Mouse (Mus musculus) cerebellum, postnatal 10 days (tissue): ENCODE measurements around the gene Cdk2ap2.
A peak's percentile ranks its signal among the peaks of the same experiment; 100 is the strongest.
"Not testable (repeated sequence)": the region's sequence is repeated elsewhere in the genome, so short reads cannot be mapped to it uniquely, and the experiment has no call there.

ENCODE experiments used
- DNase-seq, 2 experiments: peaks; one replicate each; pipeline ENCODE4 v3.0.0; 2021; ENCODE audit warnings: mixed read lengths in 2 of 2

Cdk2ap2 gene

GRCm38 (mm10) chr19:4068242-4068641 is 28.7 kb upstream of the Cdk2ap2 start:
- DNase-seq = not testable (repeated sequence)

- no peak for DNase-seq
These were observed 28.1 kb upstream of the Cdk2ap2 start for GRCm38 (mm10) chr19:4068717-4069410.

DNA sequence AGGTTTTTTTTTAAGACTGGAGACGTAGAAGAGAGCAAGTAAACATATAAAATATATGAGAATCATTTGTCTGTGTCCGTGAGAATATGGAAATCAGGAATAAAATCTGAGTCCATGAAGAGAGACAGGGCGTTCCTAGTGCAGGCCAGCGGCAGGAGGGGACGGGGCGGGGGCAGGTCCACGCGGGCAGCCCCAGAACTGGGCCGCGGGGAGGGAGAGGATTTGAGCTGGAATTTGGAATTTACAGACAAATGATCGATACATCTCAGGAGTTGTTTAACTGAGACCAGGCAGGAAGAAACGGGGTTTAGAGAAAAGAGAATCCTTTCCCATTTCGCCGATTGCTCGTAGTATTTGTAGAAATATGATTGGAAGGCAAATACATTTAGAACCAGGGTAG is 26.7 kb upstream of the Cdk2ap2 start:
- DNase-seq = no peak

DNA sequence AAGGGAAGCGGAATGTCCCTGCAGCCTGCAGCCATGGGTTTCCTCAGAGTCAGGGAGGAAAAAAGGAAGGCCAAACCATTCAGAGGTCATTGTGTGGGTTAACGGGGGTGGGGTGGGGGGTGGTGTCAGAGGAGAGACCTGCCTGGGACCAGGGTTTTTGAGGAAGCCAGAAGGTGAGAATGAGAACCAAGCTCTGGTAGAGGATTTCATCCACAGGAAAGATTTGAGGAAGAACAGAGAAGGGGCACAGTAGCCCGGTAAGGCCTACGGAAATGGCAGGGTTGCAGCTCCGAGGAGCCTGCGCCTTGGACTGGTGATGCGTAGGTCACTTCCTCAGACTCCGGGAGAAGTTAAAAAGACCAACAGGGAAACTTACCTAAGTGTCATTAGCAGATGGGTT is 26.2 kb upstream of the Cdk2ap2 start:
- DNase-seq = no peak

GRCm38 (mm10) chr19:4071406-4071805 is 25.6 kb upstream of the Cdk2ap2 start:
- peak in 1 of 2 experiments; percentile 49 for DNase-seq

GRCm38 (mm10) chr19:4072706-4073424 is 24.1 kb upstream of the Cdk2ap2 start:
- DNase-seq = no peak

GRCm38 (mm10) chr19:4075531-4075930 is 21.5 kb upstream of the Cdk2ap2 start:
- no peak for DNase-seq

- no peak for DNase-seq
These were observed 17.4 kb upstream of the Cdk2ap2 start for GRCm38 (mm10) chr19:4079594-4079993.

GRCm38 (mm10) chr19:4080511-4081009 is 16.4 kb upstream of the Cdk2ap2 start:
- peak; percentile 67 to 75 for DNase-seq

DNA sequence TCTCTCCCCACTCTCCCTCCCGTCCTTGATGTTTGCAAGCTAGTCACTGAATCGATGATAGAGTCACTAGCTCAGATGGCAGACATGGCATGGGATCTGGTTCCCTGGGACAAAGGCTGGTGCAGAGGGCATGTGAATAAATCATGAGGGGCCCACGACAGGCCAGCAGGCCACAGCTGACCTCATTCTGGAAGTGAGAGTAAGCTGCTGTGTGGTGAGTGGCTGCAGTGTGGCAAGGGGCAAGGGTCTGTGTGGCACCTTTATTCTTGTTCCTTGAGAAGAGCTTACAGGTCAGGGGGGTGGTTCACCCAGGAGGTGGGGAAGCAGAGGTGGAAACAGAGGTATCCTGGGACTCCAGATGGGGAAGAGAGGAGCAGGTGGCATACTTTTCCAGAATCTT is 15.6 kb upstream of the Cdk2ap2 start, which contains the start of gene Cabp2:
TSS of gene Cabp2 (plus strand) at position 185 of the 400 bp plus-strand sequence.
- no peak for DNase-seq

- no peak for DNase-seq
These were observed 14.6 kb upstream of the Cdk2ap2 start for GRCm38 (mm10) chr19:4082219-4082965.

- DNase-seq = no peak
These were observed 13.7 kb upstream of the Cdk2ap2 start for GRCm38 (mm10) chr19:4083316-4083715.

DNA sequence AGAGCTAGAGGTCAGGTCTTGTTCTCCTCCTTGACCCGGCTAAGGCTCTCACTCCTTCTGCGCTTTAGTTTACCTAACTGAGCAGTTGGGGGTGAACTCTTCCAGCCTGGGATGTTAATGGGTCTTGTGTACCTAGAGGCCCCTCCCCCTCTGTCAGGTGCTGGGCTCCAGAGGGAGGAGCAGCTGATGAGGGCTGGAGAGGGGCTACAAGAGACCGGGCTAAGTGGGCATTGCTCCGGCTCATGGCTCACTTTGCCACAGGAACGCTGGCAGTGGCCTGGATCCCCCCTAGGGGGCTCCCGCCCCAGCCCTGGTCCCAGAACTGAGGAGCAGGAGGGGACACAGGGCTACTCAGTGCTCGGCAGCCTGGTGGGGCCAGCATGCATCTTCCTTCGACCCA is 13.2 kb upstream of the Cdk2ap2 start:
- DNase-seq = no peak

DNA sequence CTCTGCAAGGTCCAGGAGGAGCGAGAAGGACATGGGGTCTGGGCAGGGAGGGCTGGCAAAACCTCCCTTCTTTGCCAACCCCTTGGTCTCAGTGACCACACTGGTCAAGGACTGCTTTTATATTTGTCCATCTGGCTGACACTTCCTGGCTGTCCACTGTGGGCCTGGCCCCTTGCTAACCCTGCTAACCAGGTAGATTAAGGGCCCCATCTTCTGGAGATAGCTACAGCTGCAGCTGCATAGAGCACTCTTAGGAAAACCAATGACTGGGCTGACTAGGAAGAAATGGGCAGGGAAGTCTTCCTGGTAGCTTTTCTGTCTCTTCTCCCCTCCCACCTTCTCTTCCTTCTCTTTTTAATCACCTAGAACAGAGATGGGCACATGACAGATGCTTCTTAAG is 12.0 kb upstream of the Cdk2ap2 start:
- no peak for DNase-seq

- no peak for DNase-seq
These were observed 10.8 kb upstream of the Cdk2ap2 start for GRCm38 (mm10) chr19:4086156-4086555.

DNA sequence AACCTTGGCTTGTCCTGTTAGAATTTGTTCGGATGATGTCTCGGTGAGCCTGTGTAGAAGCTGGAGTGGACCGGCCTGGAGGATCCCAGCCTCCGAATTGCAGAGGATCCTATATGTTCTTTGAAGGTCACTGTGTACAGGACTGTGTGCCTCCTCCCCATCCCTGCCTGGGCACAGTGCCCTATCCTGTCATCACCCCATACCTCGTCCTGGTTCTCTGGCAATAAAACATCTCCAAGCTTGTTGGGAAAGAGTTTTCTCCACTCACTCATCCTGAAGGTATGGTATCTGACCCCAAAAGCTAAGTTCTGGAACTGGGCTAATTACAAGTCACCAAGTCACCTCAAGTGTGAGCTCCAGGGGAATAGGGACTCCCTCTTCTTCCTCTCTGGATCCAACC is 9.9 kb upstream of the Cdk2ap2 start:
- no peak for DNase-seq

DNA sequence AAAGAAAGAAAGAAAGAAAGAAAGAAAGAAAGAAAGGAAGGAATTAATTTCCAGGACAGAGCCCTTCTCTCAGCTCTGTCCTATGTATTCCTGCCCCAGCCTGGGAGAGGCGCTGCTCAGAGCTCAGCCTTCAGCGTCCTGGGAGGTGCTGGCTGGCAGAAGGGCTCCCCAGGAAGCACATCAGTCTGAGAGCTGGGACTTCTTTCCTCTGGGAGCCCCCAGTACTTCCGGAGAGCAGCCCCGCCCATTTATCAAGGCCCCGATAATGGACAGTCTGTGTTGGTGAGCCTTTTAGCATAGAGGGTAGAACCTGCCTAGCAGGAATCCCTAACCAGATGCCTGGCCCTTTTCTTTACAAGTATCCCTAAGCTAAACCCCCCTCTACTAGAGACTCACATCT is 8.8 kb upstream of the Cdk2ap2 start:
- DNase-seq = no peak

GRCm38 (mm10) chr19:4089128-4089527 is 7.9 kb upstream of the Cdk2ap2 start:
- DNase-seq = peak in 1 of 2 experiments; percentile 20

GRCm38 (mm10) chr19:4090446-4090845 is 6.5 kb upstream of the Cdk2ap2 start:
- DNase-seq = no peak

GRCm38 (mm10) chr19:4091383-4091782 is 5.6 kb upstream of the Cdk2ap2 start:
- DNase-seq = no peak

- no peak for DNase-seq
These were observed 4.2 kb upstream of the Cdk2ap2 start for GRCm38 (mm10) chr19:4092750-4093149.

DNA sequence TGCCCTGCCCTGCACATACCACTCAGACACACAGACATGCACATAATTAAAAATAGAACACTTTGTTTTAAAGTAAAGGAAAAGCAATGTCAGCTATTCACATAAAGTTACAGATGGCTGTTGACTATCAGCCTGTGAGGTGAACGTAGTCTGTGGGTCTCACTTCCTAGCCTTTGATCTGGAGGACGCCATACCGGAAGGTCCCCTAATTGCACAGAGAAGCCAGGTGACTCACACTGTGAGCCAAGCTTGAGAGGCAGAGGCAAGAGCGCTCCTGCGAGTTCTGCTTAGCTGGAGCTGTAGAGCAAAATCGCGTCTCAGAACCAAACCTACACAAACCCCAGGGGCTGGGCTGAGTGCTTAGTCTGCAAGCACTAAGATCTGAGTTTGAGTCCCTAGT is 3.2 kb upstream of the Cdk2ap2 start:
- DNase-seq = no peak

DNA sequence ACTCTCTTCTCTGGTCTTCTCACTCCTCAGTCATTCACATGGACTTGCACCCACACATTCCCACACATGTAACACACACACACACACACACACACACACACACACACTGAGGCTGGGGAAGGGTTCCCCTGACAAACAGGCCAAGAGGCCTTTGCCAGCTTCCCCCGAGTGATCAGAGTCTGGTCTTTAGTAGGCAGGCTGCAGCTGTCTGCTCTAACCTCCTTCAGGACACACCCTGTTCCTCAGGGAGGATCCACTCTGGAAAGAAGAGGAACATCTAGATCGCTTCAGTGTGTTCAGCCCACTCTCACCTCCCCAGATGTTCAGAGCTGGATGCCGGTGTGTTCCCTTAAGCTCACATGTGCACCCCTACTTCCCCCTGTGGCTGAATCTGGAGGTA is 2.6 kb upstream of the Cdk2ap2 start:
- no peak for DNase-seq
